Mouse (Mus musculus) adrenal gland, postnatal 14 days (tissue): ENCODE data around the gene Sgca. TPM values are rescaled to one million over a fixed set of nuclear protein-coding genes. Genes with fewer than 3 reads are reported as not detected.
"Not testable (repeated sequence)": the region's sequence is repeated elsewhere in the genome, so short reads cannot be mapped to it uniquely, and the experiment has no call there.

Source experiments
- DNase-seq: peaks from one replicate; pipeline ENCODE4 v3.0.0; 2021; ENCODE audit warnings: mixed read lengths
- total RNA-seq: library from RNA; stranded (reverse); gene quantifications from 2 replicates; pipeline ENCODE4 v1.2.3, GENCODE M21; 2021

Gene Sgca
- total RNA-seq, 1 experiment from 2014 or later, result not detected

DNA sequence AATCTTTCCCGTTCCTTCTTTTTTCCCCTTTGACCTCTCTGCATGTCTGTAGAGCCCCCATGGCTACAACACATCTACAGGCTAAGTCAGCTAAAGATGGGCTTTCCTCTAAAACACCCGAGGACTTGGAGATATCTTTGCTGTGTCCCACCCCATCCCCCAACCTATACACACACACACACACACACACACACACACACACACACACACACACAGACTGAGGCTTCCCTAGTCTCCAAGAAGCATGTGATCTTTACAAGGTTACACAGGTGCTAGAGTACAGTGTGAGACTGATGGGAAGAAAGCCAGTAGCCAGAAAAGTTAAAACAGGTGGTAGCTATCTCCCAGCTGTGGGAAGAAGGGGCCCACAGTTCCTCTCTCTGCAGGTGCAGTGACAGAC, 10.3 kb upstream of the Sgca start:
- no peak for DNase-seq

DNA sequence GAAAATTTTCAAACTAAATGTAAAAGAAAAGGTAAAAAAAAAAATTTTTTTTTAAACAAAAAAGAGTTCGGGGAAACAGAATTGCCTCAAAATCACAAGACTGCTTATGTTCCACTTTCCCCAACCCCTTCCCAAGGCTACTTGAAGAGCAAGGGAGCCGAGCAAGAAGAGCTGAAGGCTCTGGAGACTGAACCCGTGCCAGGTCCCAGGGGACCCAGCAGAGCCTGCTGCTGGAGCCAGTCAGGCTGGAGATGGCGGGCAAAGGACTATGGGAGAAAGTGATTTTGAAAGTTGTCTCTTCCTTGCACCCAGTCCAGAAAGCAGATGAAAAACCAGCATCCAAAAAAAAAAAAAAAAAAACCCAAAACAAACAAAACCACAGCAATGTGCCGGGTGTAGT, 9.7 kb upstream of the Sgca start:
- DNase-seq, result no peak

DNA sequence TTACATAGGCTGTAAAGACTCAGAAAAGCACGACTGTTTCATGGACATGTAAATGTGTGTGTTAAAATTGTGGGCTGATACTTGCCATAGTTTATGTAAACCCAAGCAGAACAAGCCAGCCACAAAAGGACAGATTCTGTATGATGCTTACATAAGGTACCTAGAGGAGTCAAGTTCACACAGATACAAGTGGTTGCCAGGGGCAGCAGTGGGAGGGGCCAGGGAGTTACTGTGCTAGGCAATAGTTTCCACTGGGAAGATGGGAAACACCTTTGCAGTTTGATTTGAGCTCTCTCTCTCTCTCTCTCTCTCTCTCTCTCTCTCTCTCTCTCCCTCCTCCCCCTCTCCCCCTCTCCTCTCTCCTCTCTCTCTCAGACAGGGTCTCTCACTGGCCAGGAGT, 9.0 kb upstream of the Sgca start:
- no peak for DNase-seq

DNA sequence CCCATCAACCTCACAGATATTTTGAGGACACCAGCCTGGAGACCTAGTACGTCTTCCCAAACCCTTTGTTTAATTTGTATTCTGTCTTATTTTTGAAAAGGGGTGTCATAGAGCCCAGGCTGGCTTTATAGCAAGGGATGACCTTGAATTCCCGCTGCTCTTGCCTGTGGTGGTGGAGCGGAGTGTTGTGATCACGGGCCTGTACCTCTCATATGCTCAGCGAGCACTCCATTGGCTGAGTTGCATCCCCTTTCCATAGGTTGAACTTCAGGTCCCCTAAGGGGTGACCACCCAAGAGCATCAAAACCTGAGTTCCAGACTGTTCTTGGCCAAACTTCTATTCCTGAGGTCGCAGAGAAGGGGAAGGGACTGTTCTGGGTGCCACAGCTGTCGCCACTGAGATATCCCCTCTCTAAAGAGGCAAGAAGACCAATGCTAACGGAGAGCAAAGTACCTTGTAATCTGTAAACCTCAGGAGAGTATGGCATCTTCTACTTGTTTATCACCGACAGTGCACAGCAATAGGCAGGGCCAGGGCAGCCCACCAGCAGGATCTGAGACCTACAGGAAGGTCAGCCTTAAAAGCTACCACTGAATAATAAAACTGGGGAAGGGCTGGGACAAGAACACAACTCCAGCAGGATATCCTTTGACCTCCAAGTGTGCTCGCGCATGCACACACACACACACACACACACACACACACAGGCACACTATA, 3.5 kb upstream of the Sgca start:
- DNase-seq, result no peak

- peak; percentile 99 for DNase-seq
Measured at GRCm38 (mm10) chr11:94978947-94979346, 2.8 kb upstream of the Sgca start.

GRCm38 (mm10) chr11:94978178-94978915, 2.2 kb upstream of the Sgca start:
- no peak for DNase-seq

GRCm38 (mm10) chr11:94974951-94975350, 1.2 kb downstream of the Sgca start:
- peak; percentile 31 for DNase-seq

DNA sequence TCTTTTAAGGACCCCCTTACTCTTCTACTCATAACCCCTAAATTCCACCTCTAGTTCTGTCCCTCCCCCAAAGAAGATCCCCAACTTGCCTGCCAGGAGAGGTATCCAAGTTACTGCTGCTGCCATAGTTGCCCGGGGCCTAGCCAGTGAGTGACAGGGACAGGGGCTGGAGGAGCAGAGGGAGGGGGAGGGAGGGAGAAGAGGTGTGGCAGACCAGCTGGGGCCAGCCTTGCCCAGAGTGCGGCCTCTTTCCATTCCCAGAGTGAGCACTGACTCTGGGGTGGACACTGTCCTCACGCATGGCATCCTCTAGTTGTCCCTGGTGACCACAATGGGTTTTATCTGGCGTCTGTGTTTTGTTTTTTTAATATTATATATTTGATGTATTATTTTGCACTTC, 2.8 kb downstream of the Sgca start:
- no peak for DNase-seq

DNA sequence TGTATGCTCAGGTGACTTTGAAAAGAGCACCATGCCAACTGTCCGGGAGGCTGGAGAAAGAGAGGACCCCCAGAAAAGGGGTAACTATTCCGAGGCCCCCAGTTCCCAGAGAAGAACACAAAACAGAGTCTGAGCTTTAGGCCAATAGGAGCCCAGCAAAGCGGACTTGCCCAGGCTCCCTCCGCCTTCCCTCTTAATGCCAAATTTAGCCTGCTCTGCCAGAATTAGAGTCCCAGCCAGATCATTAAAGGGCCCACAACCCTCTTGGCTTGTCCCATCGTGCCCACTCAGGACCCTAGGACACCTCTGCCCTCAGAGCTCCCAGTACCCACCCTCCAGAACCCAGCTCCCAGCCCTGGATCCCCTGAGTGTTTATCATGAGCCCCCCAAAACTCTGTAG, 3.2 kb downstream of the Sgca start:
- no peak for DNase-seq

- no peak for DNase-seq
Measured at GRCm38 (mm10) chr11:94971895-94972615, 4.1 kb downstream of the Sgca start.

GRCm38 (mm10) chr11:94970210-94970943, 5.8 kb downstream of the Sgca start:
- peak; percentile 80 for DNase-seq

- not testable (repeated sequence) for DNase-seq
Measured at GRCm38 (mm10) chr11:94969709-94970108, 6.4 kb downstream of the Sgca start.

DNA sequence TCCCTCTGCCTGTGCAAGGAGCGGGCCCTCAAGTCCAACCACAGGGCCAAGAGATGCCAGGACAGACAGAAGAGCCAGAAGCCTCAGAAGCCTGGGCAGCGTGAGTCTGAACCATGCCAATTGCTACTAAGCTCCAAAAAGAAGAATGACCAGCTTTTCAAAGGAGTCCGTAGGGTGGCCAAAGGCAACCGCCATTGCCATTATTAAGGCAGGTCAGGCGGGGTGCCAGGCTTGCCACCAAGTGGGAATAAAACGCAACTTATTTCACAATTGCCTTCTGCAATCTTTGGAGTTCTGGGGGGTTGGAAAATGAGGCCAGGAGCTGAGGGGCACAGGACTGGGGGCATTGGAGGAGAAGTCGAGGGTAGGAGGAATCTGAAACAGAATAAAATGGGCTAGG, 7.9 kb downstream of the Sgca start:
- peak; percentile 44 for DNase-seq

- no peak for DNase-seq
Measured at GRCm38 (mm10) chr11:94967419-94967818, 8.7 kb downstream of the Sgca start, which contains the start of gene Hils1. TSS of gene Hils1 (plus strand) at chr11:94967593.

- no peak for DNase-seq
Measured at GRCm38 (mm10) chr11:94962534-94963101, 13.5 kb downstream of the Sgca start.

DNA sequence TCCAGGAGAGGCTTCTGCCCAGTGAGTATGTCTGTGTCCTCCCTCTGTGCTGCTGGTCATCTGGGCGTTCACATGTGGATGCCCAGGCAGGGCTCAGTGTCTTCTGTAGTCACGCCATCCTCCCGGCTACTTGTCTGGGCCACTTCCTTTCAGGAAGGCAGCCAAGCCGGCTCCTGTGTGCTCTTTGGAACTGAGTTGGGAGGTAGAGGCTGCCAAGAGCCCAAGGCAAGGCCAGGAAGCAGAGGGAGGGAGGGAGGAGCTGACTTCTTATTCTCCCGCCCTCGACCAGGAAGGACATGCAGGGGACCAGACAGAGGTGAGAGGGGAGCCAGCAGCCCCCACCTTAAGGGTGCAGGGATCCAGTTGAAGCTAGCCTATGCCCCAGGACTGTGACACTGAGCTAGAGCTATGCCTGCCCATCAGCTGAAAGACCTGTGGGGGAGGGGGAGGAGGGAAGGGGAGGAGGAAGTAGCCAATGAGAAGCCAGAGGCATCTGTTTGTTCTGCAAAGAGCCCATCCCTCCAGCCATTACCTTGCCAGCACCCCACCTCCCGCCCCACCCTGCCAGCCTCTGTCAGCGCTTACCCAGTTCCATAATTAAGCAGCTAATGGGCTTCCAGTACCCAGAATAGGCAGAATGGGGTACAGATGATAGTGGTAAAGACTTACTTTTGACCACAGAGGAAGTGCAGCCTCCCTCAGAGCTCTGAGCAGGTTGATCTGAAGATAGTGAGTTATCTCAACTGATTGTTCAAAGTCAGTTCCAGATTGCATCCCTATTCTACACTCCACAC, 17.9 kb downstream of the Sgca start:
- DNase-seq, result peak; percentile 84

DNA sequence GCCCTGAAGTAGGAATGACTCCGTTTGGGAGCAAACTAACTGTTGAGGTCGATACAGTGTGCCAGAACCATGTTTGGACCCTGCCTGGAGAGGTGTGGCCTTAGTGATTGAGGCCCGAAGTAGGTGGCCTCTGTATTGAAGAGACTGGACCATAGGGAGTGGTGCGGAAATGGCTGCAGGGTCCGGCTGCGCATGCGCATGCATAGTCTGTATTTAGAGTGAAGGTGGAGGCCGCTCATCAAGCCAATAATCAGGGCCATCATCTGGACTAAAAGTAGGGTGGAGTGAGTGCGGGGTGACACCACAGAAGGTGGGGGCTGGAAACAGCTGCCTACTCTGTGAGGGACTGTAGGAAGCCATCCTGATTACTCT, 18.4 kb downstream of the Sgca start:
- no peak for DNase-seq

- DNase-seq, result no peak
Measured at GRCm38 (mm10) chr11:94955103-94955502, 21.0 kb downstream of the Sgca start.

GRCm38 (mm10) chr11:94952169-94952568, 24.0 kb downstream of the Sgca start:
- no peak for DNase-seq

DNA sequence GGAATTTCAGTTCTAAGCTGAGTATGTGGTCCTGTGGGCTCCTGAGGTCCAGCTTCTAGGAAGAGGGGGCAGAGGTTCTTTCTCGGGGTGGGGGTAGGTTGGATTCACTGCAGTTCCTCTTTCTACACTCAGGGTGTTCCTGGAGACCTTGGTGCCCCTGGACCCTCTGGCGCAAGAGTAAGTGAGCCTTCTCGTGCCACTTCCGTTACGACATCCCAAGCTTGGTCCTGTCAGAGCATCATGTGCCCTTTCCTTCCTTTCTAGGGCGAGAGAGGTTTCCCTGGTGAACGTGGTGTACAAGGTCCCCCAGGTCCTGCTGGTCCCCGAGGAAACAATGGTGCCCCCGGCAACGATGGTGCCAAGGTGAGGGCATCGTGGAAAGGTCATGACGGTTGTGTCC, 30.9 kb downstream of the Sgca start:
- DNase-seq, result no peak

GRCm38 (mm10) chr11:94944295-94944694, 31.8 kb downstream of the Sgca start:
- DNase-seq, result no peak
